Mouse (Mus musculus): ENCODE measurements around the gene Odf3b. TPM values are rescaled to one million over a fixed set of nuclear protein-coding genes. Genes with fewer than 3 reads are reported as not detected.

Gene Odf3b
- polyA plus RNA-seq (2015; fragmentation: Nextera tagmentation; extraction: Ambion mirVana): 9.6 and 16.1 TPM in 2 replicates

GRCm38 (mm10) chr15:89378831-89379401, at the start of gene Odf3b:
TSS of gene Odf3b (minus strand) at chr15:89379282.
- Histone ChIP-seq H3K27ac (ENCODE audit: low read length) (no peak within 1 kb of the TSS), H3K4me2 (ENCODE audit: low read depth, low read length) (peak within 1 kb of the TSS; percentile 72), H3K4me1 (replicated peaks; ENCODE audit: control insufficient read depth, insufficient read depth, low read length) (peaks cover 19% of the 10 kb centered on the region), H3K9me3 (ENCODE audit: control insufficient read depth, low read length) (no peaks in the 10 kb centered on the region), H3K4me3 (ENCODE audit: low read length) (peak within 1 kb of the TSS; percentile 47), H3K36me3 (ENCODE audit: control insufficient read depth, insufficient read depth, low read length) (no peaks in the 10 kb centered on the region), H3K27me3 (ENCODE audit: control insufficient read depth, insufficient read depth, low read depth, low read length) (peaks cover 41% of the 10 kb centered on the region), H3K9ac (ENCODE audit: low read length) (peak within 1 kb of the TSS; percentile 53)
- ATAC-seq (ENCODE audit: low read depth): no peak
- WGBS: 1% methylated on average over 33 of the region's 33 CpGs

DNA sequence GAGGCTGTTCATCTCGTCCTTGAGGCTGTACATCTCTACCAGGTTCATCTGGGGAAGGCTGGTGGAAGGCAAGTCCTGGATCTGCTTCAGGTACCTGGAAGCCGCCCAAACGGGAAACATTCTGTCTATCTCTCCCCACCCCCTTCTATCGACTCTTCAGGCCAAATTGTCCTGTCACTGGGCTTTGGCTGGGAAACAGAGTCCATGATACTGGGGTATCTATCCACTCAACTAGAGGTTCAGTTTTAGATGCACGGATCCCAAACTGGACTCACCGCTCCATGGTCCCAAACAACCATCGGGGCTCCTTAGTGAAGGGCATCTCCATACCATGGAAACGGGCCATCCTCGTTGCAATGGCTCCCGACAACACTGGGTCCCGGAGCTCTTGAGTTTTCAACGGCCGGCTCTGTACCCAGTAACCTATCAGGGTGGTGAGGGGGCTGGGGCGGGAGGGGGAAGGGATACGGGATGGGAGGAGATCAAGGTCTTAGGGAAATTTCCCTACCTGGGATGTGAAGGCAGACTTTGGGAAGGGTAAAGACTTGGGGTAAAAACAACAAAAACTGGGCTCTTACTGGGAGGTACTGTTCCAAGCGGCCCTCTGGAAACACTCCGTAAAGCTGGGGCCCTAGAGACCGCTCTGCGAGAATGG, 49.2 kb upstream of the Odf3b start:
- H3K4me2 ChIP-seq (ENCODE audit: low read depth, low read length): peak overlapping the region; percentile 93
- H3K4me3 ChIP-seq (ENCODE audit: low read length): peak overlapping the region; percentile 84
- peaks cover 5% of the 10 kb centered on the region for H3K36me3 ChIP-seq (ENCODE audit: control insufficient read depth, insufficient read depth, low read length)
- ATAC-seq (ENCODE audit: low read depth): no peak
- WGBS: 82% methylated on average over 19 of the region's 19 CpGs
- H3K27me3 ChIP-seq (ENCODE audit: control insufficient read depth, insufficient read depth, low read depth, low read length): no peaks in the 10 kb centered on the region
- no peaks in the 10 kb centered on the region for H3K9me3 ChIP-seq (ENCODE audit: control insufficient read depth, low read length)
- peak overlapping the region; percentile 85; the same call in 1 of the 2 replicates for H3K9ac ChIP-seq (ENCODE audit: low read length)
- H3K4me1 ChIP-seq (replicated peaks; ENCODE audit: control insufficient read depth, insufficient read depth, low read length): peaks cover 8% of the 10 kb centered on the region; the same call in 1 of the 2 replicates
- no peak overlapping the region for H3K27ac ChIP-seq (ENCODE audit: low read length)

DNA sequence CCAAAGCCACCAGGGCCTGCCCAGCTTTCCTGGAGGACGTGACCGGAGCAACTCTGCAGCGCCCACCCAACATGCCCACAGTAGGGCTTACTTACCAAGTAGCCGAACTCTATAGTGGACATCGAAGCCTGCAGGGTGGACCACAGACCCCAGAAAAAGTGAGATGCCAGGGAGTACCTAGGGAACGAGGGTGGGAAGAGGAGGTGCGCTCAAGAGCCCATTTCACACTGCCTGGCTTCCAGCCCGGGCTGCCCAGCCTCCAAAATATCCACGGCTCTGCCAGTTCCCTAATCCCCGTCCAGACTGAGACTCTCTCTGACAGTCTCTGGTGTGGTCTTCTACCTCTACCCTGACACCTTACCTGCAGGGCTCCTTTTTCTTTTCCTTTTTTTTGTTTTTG, 47.6 kb upstream of the Odf3b start:
- H3K4me3 ChIP-seq (ENCODE audit: low read length): no peak overlapping the region
- H3K4me2 ChIP-seq (ENCODE audit: low read depth, low read length): no peak overlapping the region
- no peaks in the 10 kb centered on the region for H3K9me3 ChIP-seq (ENCODE audit: control insufficient read depth, low read length)
- no peak overlapping the region for H3K27ac ChIP-seq (ENCODE audit: low read length)
- no peak for ATAC-seq (ENCODE audit: low read depth)
- no peaks in the 10 kb centered on the region for H3K27me3 ChIP-seq (ENCODE audit: control insufficient read depth, insufficient read depth, low read depth, low read length)
- WGBS: 90% methylated on average over 10 of the region's 10 CpGs
- peaks cover 8% of the 10 kb centered on the region; the same call in 1 of the 2 replicates for H3K4me1 ChIP-seq (replicated peaks; ENCODE audit: control insufficient read depth, insufficient read depth, low read length)
- no peak overlapping the region for H3K9ac ChIP-seq (ENCODE audit: low read length)
- H3K36me3 ChIP-seq (ENCODE audit: control insufficient read depth, insufficient read depth, low read length): peaks cover 5% of the 10 kb centered on the region

- H3K4me3 ChIP-seq (ENCODE audit: low read length): no peak within 1 kb of the TSS
- H3K27ac ChIP-seq (ENCODE audit: low read length): no peak within 1 kb of the TSS
- no peak within 1 kb of the TSS for H3K9ac ChIP-seq (ENCODE audit: low read length)
Observed at GRCm38 (mm10) chr15:89425711-89426121, 46.6 kb upstream of the Odf3b start, which contains the start of gene Cpt1b. TSS of gene Cpt1b (minus strand) at chr15:89425863.

DNA sequence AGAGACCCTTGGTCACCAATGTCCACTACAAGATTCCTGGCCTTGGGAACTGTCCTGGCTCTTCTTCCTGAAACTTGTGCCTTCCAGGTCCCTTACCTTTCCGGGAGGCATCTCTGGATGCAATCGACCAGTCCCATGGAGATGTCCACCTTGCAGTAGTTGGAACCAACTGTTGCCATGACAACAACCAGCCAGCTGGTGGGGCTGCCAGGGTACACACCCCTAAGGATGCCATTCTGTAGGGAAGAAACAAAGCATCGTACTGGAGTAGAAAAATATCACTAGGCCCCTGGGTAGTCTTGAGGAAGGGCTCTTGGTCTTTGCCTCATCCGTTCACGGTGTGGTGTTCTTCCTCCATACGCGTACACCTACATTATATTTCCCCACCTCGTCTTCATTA, 45.5 kb upstream of the Odf3b start:
- no peak for ATAC-seq (ENCODE audit: low read depth)
- Histone ChIP-seq H3K36me3 (ENCODE audit: control insufficient read depth, insufficient read depth, low read length) (peaks cover 5% of the 10 kb centered on the region), H3K4me3 (ENCODE audit: low read length) (no peak overlapping the region), H3K4me1 (replicated peaks; ENCODE audit: control insufficient read depth, insufficient read depth, low read length) (peaks cover 4% of the 10 kb centered on the region; the same call in 1 of the 2 replicates), H3K27ac (ENCODE audit: low read length) (no peak overlapping the region), H3K27me3 (ENCODE audit: control insufficient read depth, insufficient read depth, low read depth, low read length) (no peaks in the 10 kb centered on the region), H3K9me3 (ENCODE audit: control insufficient read depth, low read length) (no peaks in the 10 kb centered on the region), H3K9ac (ENCODE audit: low read length) (no peak overlapping the region), H3K4me2 (ENCODE audit: low read depth, low read length) (no peak overlapping the region)
- WGBS: 84% methylated on average over 8 of the region's 8 CpGs

More at GRCm38 (mm10) chr15:89425711-89426121, 46.6 kb upstream of the Odf3b start, which contains the start of gene Cpt1b:
- no peak for ATAC-seq (ENCODE audit: low read depth)
- H3K4me1 ChIP-seq (replicated peaks; ENCODE audit: control insufficient read depth, insufficient read depth, low read length): peaks cover 8% of the 10 kb centered on the region; the same call in 1 of the 2 replicates
- H3K4me2 ChIP-seq (ENCODE audit: low read depth, low read length): no peak within 1 kb of the TSS
- WGBS: 39% methylated on average over 6 of the region's 6 CpGs
- peaks cover 5% of the 10 kb centered on the region for H3K36me3 ChIP-seq (ENCODE audit: control insufficient read depth, insufficient read depth, low read length)
- H3K27me3 ChIP-seq (ENCODE audit: control insufficient read depth, insufficient read depth, low read depth, low read length): no peaks in the 10 kb centered on the region
- no peaks in the 10 kb centered on the region for H3K9me3 ChIP-seq (ENCODE audit: control insufficient read depth, low read length)

- H3K4me2 ChIP-seq (ENCODE audit: low read depth, low read length): no peak overlapping the region
- peaks cover 3% of the 10 kb centered on the region; the same call in 1 of the 2 replicates for H3K36me3 ChIP-seq (ENCODE audit: control insufficient read depth, insufficient read depth, low read length)
- H3K9ac ChIP-seq (ENCODE audit: low read length): no peak overlapping the region
- ATAC-seq (ENCODE audit: low read depth): no peak
- no peak overlapping the region for H3K27ac ChIP-seq (ENCODE audit: low read length)
- H3K27me3 ChIP-seq (ENCODE audit: control insufficient read depth, insufficient read depth, low read depth, low read length): no peaks in the 10 kb centered on the region
- 88% methylated on average over 9 of the region's 9 CpGs for WGBS
- no peaks in the 10 kb centered on the region for H3K9me3 ChIP-seq (ENCODE audit: control insufficient read depth, low read length)
- H3K4me3 ChIP-seq (ENCODE audit: low read length): no peak overlapping the region
- H3K4me1 ChIP-seq (replicated peaks; ENCODE audit: control insufficient read depth, insufficient read depth, low read length): no peaks in the 10 kb centered on the region; the same call in 1 of the 2 replicates
Observed at GRCm38 (mm10) chr15:89421938-89422337, 42.9 kb upstream of the Odf3b start.

- no peaks in the 10 kb centered on the region; the same call in 1 of the 2 replicates for H3K9me3 ChIP-seq (ENCODE audit: control insufficient read depth, low read length)
- 78% methylated on average over 8 of the region's 8 CpGs for WGBS
- H3K4me1 ChIP-seq (replicated peaks; ENCODE audit: control insufficient read depth, insufficient read depth, low read length): no peaks in the 10 kb centered on the region
- no peaks in the 10 kb centered on the region; the same call in 1 of the 2 replicates for H3K36me3 ChIP-seq (ENCODE audit: control insufficient read depth, insufficient read depth, low read length)
- H3K27ac ChIP-seq (ENCODE audit: low read length): no peak overlapping the region
- no peaks in the 10 kb centered on the region for H3K27me3 ChIP-seq (ENCODE audit: control insufficient read depth, insufficient read depth, low read depth, low read length)
- H3K9ac ChIP-seq (ENCODE audit: low read length): no peak overlapping the region
- H3K4me3 ChIP-seq (ENCODE audit: low read length): no peak overlapping the region
- no peak overlapping the region for H3K4me2 ChIP-seq (ENCODE audit: low read depth, low read length)
- no peak for ATAC-seq (ENCODE audit: low read depth)
Observed at GRCm38 (mm10) chr15:89415282-89415681, 36.2 kb upstream of the Odf3b start.

- Histone ChIP-seq H3K4me3 (ENCODE audit: low read length) (no peak within 1 kb of the TSS), H3K27ac (ENCODE audit: low read length) (no peak within 1 kb of the TSS), H3K9me3 (ENCODE audit: control insufficient read depth, low read length) (peaks cover 2% of the 10 kb centered on the region; the same call in 1 of the 2 replicates), H3K4me1 (replicated peaks; ENCODE audit: control insufficient read depth, insufficient read depth, low read length) (no peaks in the 10 kb centered on the region), H3K36me3 (ENCODE audit: control insufficient read depth, insufficient read depth, low read length) (no peaks in the 10 kb centered on the region), H3K27me3 (ENCODE audit: control insufficient read depth, insufficient read depth, low read depth, low read length) (no peaks in the 10 kb centered on the region), H3K9ac (ENCODE audit: low read length) (no peak within 1 kb of the TSS), H3K4me2 (ENCODE audit: low read depth, low read length) (no peak within 1 kb of the TSS)
- WGBS: 67% methylated on average over 11 of the region's 24 CpGs
- ATAC-seq (ENCODE audit: low read depth): no peak
Observed at GRCm38 (mm10) chr15:89410118-89410517, 31.0 kb upstream of the Odf3b start, which contains the start of gene Syce3. TSS of gene Syce3 (minus strand) at chr15:89410503.

- H3K27me3 ChIP-seq (ENCODE audit: control insufficient read depth, insufficient read depth, low read depth, low read length): no peaks in the 10 kb centered on the region
- H3K4me2 ChIP-seq (ENCODE audit: low read depth, low read length): no peak overlapping the region
- no peak for ATAC-seq (ENCODE audit: low read depth)
- H3K27ac ChIP-seq (ENCODE audit: low read length): no peak overlapping the region
- H3K4me1 ChIP-seq (replicated peaks; ENCODE audit: control insufficient read depth, insufficient read depth, low read length): no peaks in the 10 kb centered on the region
- H3K9me3 ChIP-seq (ENCODE audit: control insufficient read depth, low read length): peaks cover 2% of the 10 kb centered on the region; the same call in 1 of the 2 replicates
- no peaks in the 10 kb centered on the region for H3K36me3 ChIP-seq (ENCODE audit: control insufficient read depth, insufficient read depth, low read length)
- H3K9ac ChIP-seq (ENCODE audit: low read length): no peak overlapping the region
- H3K4me3 ChIP-seq (ENCODE audit: low read length): no peak overlapping the region
Observed at GRCm38 (mm10) chr15:89406691-89407090, 27.6 kb upstream of the Odf3b start.

Measured in lung, embryonic 16.5 days (tissue).